Mouse (Mus musculus) adrenal gland, postnatal 4 days (tissue): ENCODE data around the gene Armh3. TPM values are rescaled to one million over a fixed set of nuclear protein-coding genes. Genes with fewer than 3 reads are reported as not detected.

Experiments used
- DNase-seq, 2 experiments: peaks; one replicate each; pipeline ENCODE4 v3.0.0; 2021 to 2022; ENCODE audit warnings: low spot score in 2 of 2, mixed read lengths in 2 of 2
- long read RNA-seq, 2 experiments: library from polyadenylated mRNA; stranded (forward); transcript quantifications; one replicate each; pipeline ENCODE4 v2.0.0; 2021
- total RNA-seq, 2 experiments: library from RNA; stranded (reverse); gene quantifications; 2 replicates each; pipeline ENCODE4 v1.2.3; 2021

Gene Armh3
- total RNA-seq = 10 to 100 TPM; 21.6 to 21.9 TPM
- long read RNA-seq, experiment 1, partial matches to known transcripts = 1 of 8 reads
- long read RNA-seq, experiment 1, other reads (novel, unspliced or antisense) = 7 of 8 reads
- long read RNA-seq, experiment 2, transcript Armh3-201 (26 exons, 3,676 nt) = major isoform, 6 of 15 reads
- long read RNA-seq, experiment 2, partial matches to known transcripts = 4 of 15 reads
- long read RNA-seq, experiment 2, other reads (novel, unspliced or antisense) = 5 of 15 reads

DNA sequence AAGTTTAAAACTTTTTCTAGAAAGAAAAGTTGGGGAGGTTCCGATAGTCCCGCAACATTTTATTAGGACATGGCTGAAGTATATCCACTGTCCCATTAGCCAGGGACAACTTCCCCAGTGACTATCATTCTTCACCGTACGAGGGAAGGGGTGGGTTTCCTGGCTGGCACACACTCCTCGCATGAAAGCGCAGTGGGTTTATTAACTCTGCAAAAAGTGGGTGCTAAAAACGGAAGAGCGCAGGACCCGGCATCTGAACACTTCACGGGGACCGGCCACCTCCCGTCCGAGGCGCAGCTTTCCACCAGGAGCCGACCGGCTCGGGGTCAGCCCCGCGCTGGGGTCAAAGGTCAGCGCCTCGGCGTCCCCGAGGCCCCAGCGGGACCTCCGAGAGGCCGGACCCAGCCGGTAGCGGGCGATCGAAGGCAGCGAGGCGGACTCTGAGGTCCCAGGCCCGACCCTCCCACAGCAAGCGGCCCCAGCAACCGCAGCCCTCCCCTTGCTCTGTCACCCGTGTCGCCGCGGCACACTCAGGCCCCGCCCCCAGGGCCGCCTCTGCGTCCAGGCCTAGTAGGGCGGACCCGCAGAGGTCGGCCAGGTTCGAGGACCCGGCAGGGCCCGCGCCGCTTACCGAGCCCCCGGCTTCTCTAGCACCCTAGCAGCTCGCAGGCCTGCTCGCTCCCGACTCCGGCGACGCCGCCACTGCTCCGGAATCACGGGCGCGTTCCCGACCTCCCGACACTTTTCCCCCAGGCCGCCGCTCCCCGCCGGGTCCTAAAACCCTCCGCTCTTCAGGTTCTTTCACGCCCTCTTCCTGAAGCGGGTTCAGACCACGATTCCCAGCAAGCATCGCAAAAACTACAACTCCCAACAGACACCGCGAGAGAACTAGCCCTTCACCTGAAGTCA lies at the start of gene Armh3:
Armh3 (minus strand) TSS at position 704 of the 909 bp plus-strand sequence.
- DNase-seq = peak; percentile 74 to 82

GRCm38 (mm10) chr19:46047426-46047825 lies 49.1 kb upstream of the Armh3 start:
- DNase-seq = no peak

GRCm38 (mm10) chr19:46046621-46047025 lies 48.3 kb upstream of the Armh3 start:
- no peak for DNase-seq

- DNase-seq = no peak
Observed at GRCm38 (mm10) chr19:46045696-46046311, 47.5 kb upstream of the Armh3 start.

DNA sequence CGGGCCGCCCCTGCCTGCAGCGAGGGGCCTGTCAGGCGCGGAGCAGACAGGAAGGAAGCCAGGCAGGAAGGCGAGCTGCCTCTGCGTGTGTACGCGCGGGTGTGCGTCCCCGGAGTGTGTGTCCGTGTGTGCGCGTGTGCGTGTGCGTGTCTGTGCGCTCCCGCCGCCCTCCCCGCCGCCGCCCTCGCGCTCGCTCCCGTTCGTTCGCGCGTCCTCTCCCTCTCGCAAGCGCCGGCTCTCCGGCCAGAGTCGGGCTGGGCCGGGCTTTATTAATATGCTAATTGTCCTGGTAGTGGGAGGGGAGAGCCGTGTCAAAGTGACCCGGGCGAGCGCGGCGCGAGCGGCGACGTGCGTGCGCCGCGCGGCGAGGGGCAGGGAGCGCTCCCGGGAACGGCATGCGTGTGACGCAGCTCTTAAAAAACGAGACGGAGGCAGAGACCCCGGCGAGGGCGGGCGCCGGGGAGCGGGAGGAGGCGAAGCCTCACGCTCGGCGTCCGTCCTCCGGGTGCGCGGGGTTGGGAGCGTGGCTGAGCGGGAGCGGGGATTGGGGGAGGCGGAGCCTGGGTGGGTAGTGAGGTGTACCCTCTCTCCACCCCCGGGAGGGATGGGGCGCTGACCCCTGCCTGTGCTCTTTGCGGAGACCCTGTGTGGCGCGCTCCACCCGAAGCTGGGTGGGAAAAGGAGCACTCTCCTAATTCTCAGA lies 46.9 kb upstream of the Armh3 start, which contains the start of gene Ldb1:
Ldb1 (minus strand) TSS at position 222 of the 703 bp plus-strand sequence.
- DNase-seq = peak; percentile 60 to 82

DNA sequence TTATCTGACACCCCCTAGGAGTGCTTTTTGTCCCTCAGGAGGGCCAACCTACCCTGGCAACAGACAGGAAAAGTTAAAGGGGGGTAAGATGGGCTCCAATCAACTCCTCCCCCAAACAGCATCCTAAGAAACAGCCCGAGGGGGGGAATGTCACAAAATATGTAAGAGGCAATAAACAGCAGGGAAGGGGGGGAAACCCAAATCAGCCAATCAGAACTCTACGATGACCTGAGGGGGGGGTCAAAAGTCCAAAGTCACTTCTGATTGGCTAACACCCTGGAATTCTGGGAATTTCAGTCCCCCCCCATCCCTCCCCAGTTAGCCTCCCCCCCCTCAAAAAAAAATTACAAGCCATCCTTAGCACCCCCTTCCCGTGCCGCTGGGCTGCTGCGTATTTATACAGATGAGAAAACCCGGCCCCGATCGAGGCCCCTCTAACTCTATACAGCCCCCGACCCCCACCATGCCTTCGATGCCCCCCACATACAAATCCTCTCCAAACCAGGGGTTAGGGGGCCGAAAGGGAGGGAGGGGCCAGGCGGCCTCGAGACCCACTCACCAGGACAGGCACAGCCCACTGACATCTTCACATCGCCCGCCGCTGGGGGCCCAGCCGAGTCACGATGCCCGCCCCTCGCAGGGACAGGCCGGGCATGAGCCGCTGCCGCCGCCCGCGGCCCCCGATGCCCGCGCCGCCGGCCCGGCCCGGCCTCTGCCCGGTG lies 46.1 kb upstream of the Armh3 start, which contains the start of gene Pprc1:
Pprc1 (plus strand) TSS at position 616 of the 722 bp plus-strand sequence.
- DNase-seq = no peak

DNA sequence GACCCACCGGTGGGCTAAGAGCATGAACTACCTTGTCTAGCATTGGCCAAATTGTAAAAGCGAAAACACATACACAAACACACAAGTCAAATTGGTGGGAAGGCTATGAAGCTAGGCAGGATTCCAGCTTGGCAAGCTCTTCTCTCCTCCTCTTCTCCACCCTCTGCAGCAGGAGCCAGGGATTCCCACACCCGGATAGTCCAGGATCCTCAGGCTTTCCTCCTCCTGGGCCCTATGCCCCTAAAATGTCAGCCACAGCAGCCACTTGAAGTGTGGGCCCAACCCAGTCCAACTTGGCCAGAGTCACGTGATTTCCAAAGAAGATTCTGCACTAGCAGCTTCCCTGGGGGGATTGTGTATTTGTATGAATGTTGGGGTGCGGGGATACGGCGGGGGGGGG lies 45.1 kb upstream of the Armh3 start:
- DNase-seq = no peak

DNA sequence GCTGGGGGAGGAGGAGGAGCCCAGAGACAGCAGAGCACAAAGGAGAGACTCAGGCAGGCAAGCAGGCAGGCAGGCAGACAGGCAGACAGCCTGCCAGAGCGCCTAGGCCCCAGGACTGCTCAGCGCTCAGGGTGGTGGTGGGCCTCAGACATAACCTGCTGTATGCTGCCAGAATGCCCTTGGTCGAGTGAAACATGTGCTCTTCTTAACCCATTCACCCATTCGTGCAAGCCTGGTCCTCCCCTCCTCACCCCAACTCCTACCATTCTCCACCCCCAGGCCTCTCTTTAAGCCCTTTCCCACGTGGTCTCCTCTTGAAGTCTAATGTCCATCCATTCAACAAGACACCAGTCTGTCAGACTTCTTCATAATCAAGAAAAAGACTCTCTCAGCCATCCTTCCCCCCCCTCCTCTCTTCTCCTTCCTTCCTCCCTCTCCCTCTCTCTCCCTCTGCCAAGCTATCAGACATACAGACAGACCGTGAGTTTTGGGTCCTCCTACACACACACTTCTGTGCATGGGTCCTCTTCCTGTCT lies 44.3 kb upstream of the Armh3 start:
- no peak for DNase-seq

GRCm38 (mm10) chr19:46041933-46042475 lies 43.7 kb upstream of the Armh3 start:
- peak; percentile 79 to 82 for DNase-seq

- DNase-seq = no peak
Observed at GRCm38 (mm10) chr19:46041299-46041932, 43.1 kb upstream of the Armh3 start.

DNA sequence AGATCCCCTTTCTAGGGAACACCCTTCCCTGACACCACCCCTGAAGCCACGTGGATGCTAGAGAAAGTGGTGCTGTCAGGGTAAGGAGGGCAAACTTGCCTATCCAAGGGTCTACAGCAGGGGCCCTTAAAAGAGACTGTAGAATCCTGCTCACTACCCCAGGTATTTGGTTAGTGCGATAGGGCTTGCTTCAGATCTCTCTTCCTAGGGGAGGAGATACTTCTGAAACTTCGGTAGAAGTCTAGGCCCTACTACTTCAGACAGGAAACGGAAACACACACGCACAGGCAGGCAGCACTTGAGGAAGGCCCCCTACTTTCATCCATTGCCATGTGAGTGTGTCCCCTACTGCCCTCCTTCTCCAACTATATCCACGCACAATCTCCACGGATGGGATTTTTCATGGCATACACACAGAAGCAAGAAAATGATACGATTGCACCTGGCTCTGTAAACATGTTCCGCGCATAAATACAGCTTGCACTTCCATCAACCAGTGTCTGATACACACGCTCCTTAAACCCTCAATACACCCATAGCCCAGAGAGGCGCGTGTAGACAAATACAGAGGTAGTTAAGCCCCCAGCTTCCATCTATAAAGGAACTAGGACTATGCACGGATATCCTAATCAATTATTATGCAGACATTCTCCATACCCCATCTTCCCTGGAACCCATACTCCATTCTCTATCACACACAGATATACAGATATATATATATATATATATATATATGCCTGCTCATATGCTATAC lies 42.0 kb upstream of the Armh3 start:
- no peak for DNase-seq

- DNase-seq = peak; percentile 79 to 87
Observed at GRCm38 (mm10) chr19:46039478-46039877, 41.2 kb upstream of the Armh3 start.

DNA sequence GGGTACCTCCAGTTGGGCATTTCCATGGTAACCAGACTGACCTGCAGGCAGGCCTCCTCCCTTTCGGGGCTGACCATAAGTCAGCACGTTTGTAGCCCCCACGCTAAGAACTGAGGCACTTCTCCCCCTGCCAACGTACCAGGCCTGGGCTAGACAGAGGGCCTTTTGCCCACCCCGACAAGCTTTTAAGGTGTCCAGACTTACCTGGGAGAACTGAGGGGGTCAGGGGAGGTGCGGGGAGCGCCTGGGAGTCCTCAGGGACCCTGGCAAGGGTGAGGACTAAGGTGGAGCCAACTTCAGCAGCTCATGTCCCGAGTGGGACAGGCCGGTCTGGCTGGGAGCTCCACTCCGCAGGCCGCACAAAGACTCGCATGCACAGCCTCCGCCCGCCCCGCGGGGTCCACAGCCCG lies 40.6 kb upstream of the Armh3 start:
- DNase-seq = no peak

DNA sequence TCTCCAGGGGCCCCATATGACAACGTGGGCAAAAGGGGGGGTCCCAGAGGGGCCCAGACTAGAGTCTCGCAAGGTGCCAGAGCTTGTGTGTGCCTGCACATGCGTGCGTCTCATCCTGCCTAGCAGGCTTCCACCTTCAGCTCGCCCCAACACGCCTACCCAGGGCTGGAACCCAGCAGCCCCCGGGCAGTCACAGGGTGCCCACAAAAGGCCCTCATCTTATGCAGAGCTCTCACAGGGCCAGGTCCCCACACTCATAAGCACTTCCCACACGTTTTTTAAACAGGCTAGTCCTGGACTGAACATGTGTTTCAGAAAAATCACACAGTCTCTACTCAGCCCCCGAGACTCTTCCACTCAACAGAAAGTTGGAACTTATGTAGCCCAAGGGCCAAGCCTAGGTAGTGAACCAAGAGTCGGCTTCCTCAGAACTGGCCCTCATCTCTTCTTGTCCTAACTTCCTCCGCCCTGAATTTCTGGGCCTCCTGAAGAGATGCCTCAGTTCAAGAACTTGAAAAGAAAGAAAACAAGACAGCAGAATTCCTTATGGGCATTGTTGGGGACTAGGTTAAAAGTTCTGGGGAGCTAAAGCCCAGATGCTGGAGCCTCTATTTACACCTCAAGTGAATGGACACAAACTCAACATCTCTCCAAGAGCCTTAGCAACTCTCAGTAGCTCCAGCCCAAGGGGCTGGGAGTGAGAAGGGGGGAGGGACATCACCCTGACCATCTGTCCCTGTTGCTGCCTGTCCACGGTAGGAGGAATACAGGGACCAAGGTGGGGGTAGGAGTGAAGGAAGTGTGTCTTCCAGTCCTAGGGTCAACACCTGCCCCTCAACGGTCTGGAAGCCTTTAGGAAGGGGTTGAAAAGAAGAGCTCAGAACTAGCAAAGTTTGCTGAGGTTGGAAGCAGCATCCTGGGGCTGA lies 39.9 kb upstream of the Armh3 start:
- no peak for DNase-seq

GRCm38 (mm10) chr19:46037243-46037924 lies 39.1 kb upstream of the Armh3 start:
- DNase-seq = no peak

GRCm38 (mm10) chr19:46036477-46037242 lies 38.4 kb upstream of the Armh3 start:
- DNase-seq = no peak
